Mouse (Mus musculus) testis, adult 2 months (tissue): ENCODE results near the gene Sox5.

Experiments
- CTCF ChIP-seq: fragments of 200-500 bp; IDR thresholded peaks from 2 replicates; pipeline ENCODE4 v1.5.1; 2012; ENCODE audit warnings: low read depth, mild to moderate bottlenecking, inconsistent platforms, low read length, moderate library complexity; ENCODE audit not compliant: control insufficient read depth, insufficient read depth, insufficient replicate concordance
- POLR2A ChIP-seq: fragments of 200-500 bp; IDR thresholded peaks from 2 replicates; pipeline ENCODE4 v1.6.1; 2012; ENCODE audit warnings: low read depth, mild to moderate bottlenecking, inconsistent platforms, low read length, moderate library complexity; ENCODE audit not compliant: control insufficient read depth

- TF ChIP-seq CTCF, result no peak
- TF ChIP-seq POLR2A, result no peak
These were observed 72.1 kb downstream of the Sox5 start for GRCm38 (mm10) chr6:144709614-144710180.
